Mouse (Mus musculus) left cerebral cortex, adult 2 months (tissue): ENCODE results near the gene Tent5c. TPM values are rescaled to one million over a fixed set of nuclear protein-coding genes. Genes with fewer than 3 reads are reported as not detected.

Experiments
- DNase-seq, 2 experiments: peaks; one replicate each; pipeline ENCODE4 v3.0.0; 2021 to 2022; ENCODE audit warnings: low spot score in 2 of 2, mixed read lengths in 1 of 2; ENCODE audit errors: extremely low spot score in 1 of 2
- H3K27ac ChIP-seq: fragments of 200-600 bp; 2 replicates; pipeline ENCODE4 v1.8.1; 2022
- H3K4me3 ChIP-seq: fragments of 200-600 bp; 2 replicates; pipeline ENCODE4 v1.8.1; 2022
- CTCF ChIP-seq: fragments of 200-600 bp; IDR thresholded peaks from 2 replicates; pipeline ENCODE4 v1.8.1; 2022; ENCODE audit warnings: antibody characterized with exemption, mild to moderate bottlenecking, moderate library complexity
- intact Hi-C: fragments of 180-260 bp; cut with DNase I; formaldehyde crosslinking; loops from one replicate; pipeline ENCODE4 v1.15.1; 2025
- long read RNA-seq, 2 experiments: library from polyadenylated mRNA; stranded (forward); transcript quantifications; one replicate each; pipeline ENCODE4 v2.0.0; 2021; ENCODE audit warnings: borderline mapping rate in 2 of 2
- total RNA-seq, 2 experiments: library from RNA; stranded (reverse); gene quantifications; 2 replicates each; pipeline ENCODE4 v1.2.3; 2021

Tent5c gene
- total RNA-seq: 1 to 10 TPM; 2.2 to 2.4 TPM
- long read RNA-seq, experiment 1, full-length matches to known transcripts: 1 of 2 reads
- long read RNA-seq, experiment 1, partial matches to known transcripts: 0 of 2 reads
- long read RNA-seq, experiment 1, other reads (novel, unspliced or antisense): 1 of 2 reads
- long read RNA-seq, experiment 2, partial matches to known transcripts: 0 of 1 reads
- long read RNA-seq, experiment 2, other reads (novel, unspliced or antisense): 1 of 1 reads

DNA sequence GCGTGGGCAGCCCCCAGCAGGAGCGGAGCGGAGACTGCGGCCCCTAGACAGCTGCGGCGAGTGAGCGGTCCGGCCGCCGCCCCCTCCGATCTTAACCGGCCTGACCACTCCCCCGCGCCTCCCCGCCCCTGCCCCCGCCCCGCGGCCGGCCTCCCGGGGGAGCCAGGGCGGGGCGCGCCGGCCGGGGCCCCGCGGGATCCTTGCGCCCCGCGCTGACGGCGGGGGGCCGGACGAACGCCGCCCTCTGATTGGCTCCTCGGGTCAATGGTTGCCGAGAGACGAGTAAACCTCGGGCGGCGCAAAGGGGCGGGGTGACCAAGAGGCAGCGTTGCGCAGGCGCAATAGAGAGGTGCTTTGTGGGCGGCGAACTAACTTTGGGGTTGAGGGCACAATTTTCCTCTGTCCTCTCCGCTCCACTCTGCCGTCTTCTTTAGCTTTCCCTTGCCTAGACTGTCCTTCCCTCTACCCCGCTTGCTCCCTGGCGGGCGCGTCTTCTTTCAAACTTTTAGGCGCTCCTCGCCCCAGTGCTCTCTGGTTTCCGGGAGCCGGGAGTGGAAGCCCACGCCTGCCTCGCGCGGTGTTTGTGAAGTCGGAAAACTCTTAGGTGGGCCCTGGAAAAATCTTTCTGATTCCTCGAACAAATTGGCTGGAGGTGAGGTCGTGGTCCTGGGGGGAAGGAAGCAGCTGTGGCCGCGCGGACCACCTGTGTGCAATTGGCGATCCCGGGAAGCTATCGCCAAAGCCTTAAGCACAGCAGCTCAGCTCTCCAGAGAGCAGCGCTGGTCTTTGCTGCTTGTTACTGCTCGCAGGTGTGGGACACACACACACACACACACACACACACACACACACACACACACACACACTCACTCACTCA is at the start of gene Tent5c:
Gene Tent5c (minus strand): TSS at position 192 of the 877 bp plus-strand sequence.
- Histone ChIP-seq H3K4me3 (peak within 1 kb of the TSS; percentile 50), H3K27ac (no peak within 1 kb of the TSS)
- intact Hi-C loops: loop anchor here (5.0 kb wide), 2 partner anchors 132 to 193 kb away; no protein-coding TSS in a partner anchor
- TF ChIP-seq CTCF: no peak
- peak; percentile 83 to 87 for DNase-seq

- no peak for DNase-seq
- H3K4me3 ChIP-seq: no peak overlapping the region
- intact Hi-C loops: no loop called here
- no peak overlapping the region for H3K27ac ChIP-seq
- TF ChIP-seq CTCF: no peak
Observed at GRCm38 (mm10) chr3:100536686-100537085, 47.6 kb upstream of the Tent5c start.

DNA sequence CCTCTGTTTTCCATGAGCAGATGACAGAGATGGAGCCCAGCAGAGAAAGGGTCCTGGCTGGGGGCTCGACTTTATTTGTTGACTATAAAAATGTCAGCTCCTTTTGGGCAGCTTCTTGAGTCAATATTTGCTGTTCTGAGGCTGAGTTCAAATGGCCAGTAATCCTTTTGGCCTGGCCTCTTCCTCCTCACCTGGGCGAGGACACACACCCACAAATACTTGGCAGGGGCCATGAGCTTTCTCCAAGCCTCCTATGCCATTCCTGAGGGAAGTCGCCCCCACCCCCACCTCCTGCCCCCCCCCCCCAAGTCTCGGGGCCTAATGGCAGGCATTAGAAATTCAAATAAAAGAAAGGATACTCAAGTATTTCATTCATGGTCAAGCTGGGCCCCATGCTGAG is 46.8 kb upstream of the Tent5c start:
- no peak for DNase-seq
- Histone ChIP-seq H3K4me3 (no peak overlapping the region), H3K27ac (no peak overlapping the region)
- no peak for TF ChIP-seq CTCF
- intact Hi-C loops: no loop called here

- no peak for DNase-seq
- intact Hi-C loops: no loop called here
- TF ChIP-seq CTCF: no peak
- no peak overlapping the region for H3K4me3 ChIP-seq
- no peak overlapping the region for H3K27ac ChIP-seq
Observed at GRCm38 (mm10) chr3:100535298-100535697, 46.2 kb upstream of the Tent5c start.

- no peak for TF ChIP-seq CTCF
- intact Hi-C loops: no loop called here
- DNase-seq: no peak
- H3K27ac ChIP-seq: no peak overlapping the region
- H3K4me3 ChIP-seq: no peak overlapping the region
Observed at GRCm38 (mm10) chr3:100534394-100534793, 45.3 kb upstream of the Tent5c start.

- no peak for TF ChIP-seq CTCF
- intact Hi-C loops: no loop called here
- H3K4me3 ChIP-seq: no peak overlapping the region
- no peak overlapping the region for H3K27ac ChIP-seq
- no peak for DNase-seq
Observed at GRCm38 (mm10) chr3:100533429-100533828, 44.3 kb upstream of the Tent5c start.

DNA sequence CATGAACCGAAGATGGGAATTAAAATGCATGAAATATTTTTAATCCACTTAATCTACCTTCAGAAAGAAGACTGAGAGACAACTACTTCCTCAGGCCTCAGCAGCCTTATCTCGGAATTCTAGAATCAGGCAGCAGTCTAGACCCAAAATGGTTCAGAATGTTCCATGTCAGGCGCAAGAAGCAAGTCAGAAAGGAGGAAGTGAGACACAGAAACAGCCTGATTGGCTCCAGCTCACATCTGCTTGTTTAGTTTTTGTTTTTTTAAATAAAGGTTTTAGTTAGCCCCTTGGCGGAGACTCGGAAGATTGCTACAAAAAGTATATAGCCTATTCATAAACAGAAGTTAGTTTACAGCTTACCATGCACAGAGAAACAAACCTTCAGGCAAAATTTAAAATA is 41.8 kb upstream of the Tent5c start:
- intact Hi-C loops: no loop called here
- TF ChIP-seq CTCF: no peak
- DNase-seq: no peak

DNA sequence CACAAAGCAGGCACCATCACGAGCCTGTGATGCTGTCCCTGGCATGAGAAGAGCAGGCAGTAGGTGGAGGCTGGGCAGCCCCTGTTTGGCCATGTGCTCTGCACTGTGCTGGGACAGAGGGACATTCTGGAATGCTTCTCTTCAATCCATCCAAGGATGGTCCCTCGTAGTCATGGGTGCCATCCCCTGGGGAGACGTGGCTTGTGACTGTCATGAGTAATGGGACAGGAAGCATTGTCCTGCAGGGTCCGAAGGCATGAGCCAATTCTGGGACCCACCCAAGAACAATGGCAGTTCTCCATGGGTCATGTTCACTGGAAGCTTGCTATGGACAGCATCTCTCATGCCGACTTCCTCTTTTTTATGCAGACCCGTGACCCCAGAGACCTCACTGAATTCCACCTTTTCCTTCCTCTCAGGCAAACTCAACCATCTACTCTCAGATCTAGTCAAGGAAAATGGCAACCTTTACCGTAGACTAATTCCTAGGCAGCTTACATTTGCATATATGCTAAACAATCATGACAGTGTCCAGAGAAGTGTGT is 41.2 kb upstream of the Tent5c start:
- Histone ChIP-seq H3K27ac (no peak overlapping the region), H3K4me3 (no peak overlapping the region)
- no peak for TF ChIP-seq CTCF
- intact Hi-C loops: no loop called here
- DNase-seq: no peak

More for the DNA sequence above, 41.8 kb upstream of the Tent5c start:
- no peak overlapping the region for H3K27ac ChIP-seq
- H3K4me3 ChIP-seq: no peak overlapping the region

- no peak for TF ChIP-seq CTCF
- DNase-seq: no peak
- Histone ChIP-seq H3K27ac (no peak overlapping the region), H3K4me3 (no peak overlapping the region)
- intact Hi-C loops: no loop called here
Observed at GRCm38 (mm10) chr3:100522671-100523070, 33.5 kb upstream of the Tent5c start.

DNA sequence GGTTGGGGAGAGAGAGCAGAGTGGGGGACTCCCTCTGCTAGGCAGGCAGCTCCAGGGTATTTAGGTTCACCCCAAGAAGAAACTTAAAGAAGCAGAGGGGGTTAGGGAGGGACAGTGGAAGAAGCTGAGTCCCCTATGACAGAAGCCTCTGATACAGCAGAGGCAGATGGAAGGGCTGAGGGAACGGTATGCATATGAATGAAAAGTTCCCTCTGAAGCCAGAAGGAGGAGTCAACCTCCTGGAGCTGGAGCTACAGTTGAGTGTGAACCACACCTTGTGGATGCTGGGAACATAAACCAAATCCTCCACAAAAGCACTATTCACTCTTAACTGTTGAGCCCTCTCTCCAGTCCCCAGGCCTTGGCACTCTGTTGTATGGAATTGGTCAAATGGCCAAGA is 32.5 kb upstream of the Tent5c start:
- intact Hi-C loops: no loop called here
- TF ChIP-seq CTCF: no peak
- no peak overlapping the region for H3K4me3 ChIP-seq
- no peak for DNase-seq
- H3K27ac ChIP-seq: no peak overlapping the region

DNA sequence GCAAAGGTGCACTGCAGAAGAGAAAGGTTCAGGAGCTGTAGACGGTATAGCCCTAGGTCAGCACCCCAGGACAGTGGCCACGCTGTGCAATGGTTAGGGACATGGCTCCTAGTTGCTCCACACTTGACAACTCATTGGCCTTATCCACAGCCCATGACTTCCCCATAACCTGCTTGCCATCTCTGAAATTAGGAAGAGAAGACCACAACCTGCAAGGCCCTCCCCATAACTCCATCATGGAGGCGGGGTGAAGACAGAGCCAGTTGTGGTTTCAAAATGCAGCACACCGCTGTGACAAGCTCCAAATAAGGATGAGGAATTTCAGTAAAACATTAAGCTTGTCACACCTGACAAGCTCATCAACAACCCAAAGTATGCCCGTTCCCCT is 26.6 kb upstream of the Tent5c start:
- intact Hi-C loops: no loop called here
- no peak overlapping the region for H3K4me3 ChIP-seq
- DNase-seq: no peak
- no peak for TF ChIP-seq CTCF
- H3K27ac ChIP-seq: no peak overlapping the region

DNA sequence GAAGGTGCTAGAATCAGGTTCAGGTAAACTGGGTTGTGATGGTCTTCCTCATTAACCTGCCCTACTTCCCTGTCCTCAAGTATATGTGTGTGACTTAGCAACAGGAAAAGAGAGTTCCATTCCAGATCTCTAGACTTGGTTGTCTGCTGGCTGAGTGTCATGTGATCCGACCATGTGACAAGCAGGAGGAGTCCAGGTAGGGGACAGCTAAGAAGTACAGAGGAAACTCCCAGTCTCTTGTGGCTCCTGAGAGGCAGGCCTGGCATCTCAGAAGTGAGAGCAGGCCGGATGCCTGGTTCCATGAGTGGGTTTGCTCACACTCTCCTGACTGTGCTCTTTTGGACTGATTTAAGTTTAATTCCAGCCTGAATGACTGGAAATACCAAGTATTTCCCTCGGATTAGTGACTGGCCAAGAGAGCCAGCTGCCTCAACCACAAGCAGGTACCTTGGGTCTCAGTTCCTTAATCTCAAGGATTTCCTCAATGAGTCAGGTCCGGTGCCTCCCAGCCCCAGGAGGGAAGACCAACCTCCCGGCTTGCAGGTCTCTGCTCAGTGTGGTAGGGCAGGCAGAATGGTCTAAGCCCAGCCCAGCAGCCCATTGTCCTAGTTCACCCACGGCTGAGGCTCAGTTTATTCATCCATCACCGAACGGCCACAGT is 26.1 kb upstream of the Tent5c start:
- intact Hi-C loops: no loop called here
- DNase-seq: no peak
- TF ChIP-seq CTCF: no peak
- Histone ChIP-seq H3K4me3 (no peak overlapping the region), H3K27ac (no peak overlapping the region)
